Mouse (Mus musculus): ENCODE results near the gene Tas2r119.

GRCm38 (mm10) chr15:32198561-32198960 lies 21.5 kb downstream of the Tas2r119 start:
- TF ChIP-seq CTCF (conservative IDR thresholded peaks at IDR 0.05; ENCODE audit: low read length) (no peak), POU5F1 (IDR thresholded peaks at IDR 0.05; ENCODE audit: borderline replicate concordance, low read length) (no peak)
